Mouse (Mus musculus): Measurements from ENCODE around the gene Cntn3. TPM values are rescaled to one million over a fixed set of nuclear protein-coding genes. Genes with fewer than 3 reads are reported as not detected.

Gene Cntn3
- polyA plus RNA-seq, 1 experiment from 2014 or later, result 0.78 TPM

DNA sequence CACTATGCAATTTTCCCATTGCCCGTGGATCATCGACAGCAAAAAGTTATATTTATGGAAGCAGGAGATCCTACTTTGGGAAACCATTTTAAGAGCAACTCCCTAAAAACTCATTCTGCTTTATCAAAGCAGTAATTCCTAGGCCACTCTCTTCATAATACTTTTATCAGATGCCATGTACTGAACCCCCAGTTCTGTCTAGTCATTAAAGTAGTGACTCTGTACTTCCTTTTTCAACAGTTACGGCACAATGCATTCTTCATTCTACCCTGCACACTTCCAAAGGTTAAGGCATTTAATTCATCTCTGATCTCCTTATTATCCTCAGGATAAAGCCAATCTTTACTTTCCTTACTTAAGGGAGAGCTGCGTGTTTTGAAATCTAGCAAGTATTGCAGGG lies 184.3 kb downstream of the Cntn3 start:
- Histone ChIP-seq H3K4me3 (ENCODE audit: low read depth, low read length) (no peak overlapping the region), H3K27ac (ENCODE audit: low read depth, low read length) (no peak overlapping the region), H3K9me3 (ENCODE audit: control insufficient read depth, low read length) (no peaks in the 10 kb centered on the region), H3K36me3 (ENCODE audit: control insufficient read depth, insufficient read depth, low read length) (no peaks in the 10 kb centered on the region), H3K4me1 (replicated peaks; ENCODE audit: control insufficient read depth, insufficient read depth, low read length) (no peaks in the 10 kb centered on the region), H3K4me2 (no peak overlapping the region), H3K9ac (ENCODE audit: low read depth, low read length) (no peak overlapping the region), H3K27me3 (replicated peaks; ENCODE audit: control insufficient read depth, insufficient read depth, low read length) (no peaks in the 10 kb centered on the region)
- ATAC-seq (replicated peaks; ENCODE audit: low FRiP score) (no peak), DNase-seq (ENCODE audit: low spot score) (no peak)
- WGBS, result 89% methylated on average over 4 of the region's 4 CpGs

DNA sequence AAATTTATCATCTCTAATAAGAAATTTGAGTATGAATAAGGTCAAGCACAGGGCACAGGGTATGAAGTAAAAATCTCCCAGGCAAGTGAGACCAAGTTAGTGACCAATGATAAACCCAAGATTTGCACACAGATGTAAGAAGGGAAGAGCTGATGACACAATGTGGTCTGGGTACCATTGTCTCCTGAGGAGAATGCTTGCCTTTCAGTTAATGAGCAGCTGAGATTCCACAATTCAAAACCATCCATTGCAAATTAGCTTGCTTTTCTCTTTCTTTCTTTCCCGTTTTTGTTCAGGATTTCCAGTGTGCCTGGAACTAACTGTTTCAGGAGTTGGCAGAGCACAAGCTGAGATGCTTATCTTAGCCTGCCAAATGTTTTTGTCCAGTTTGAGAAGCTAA lies 200.8 kb downstream of the Cntn3 start:
- Histone ChIP-seq H3K27me3 (replicated peaks; ENCODE audit: control insufficient read depth, insufficient read depth, low read length) (no peaks in the 10 kb centered on the region), H3K27ac (ENCODE audit: low read depth, low read length) (no peak overlapping the region), H3K4me1 (replicated peaks; ENCODE audit: control insufficient read depth, insufficient read depth, low read length) (no peaks in the 10 kb centered on the region), H3K4me3 (ENCODE audit: low read depth, low read length) (no peak overlapping the region), H3K9me3 (ENCODE audit: control insufficient read depth, low read length) (no peaks in the 10 kb centered on the region), H3K4me2 (no peak overlapping the region), H3K36me3 (ENCODE audit: control insufficient read depth, insufficient read depth, low read length) (no peaks in the 10 kb centered on the region), H3K9ac (ENCODE audit: low read depth, low read length) (no peak overlapping the region)
- WGBS, result 28% methylated on average over 1 of the region's 1 CpGs
- ATAC-seq (replicated peaks; ENCODE audit: low FRiP score), result no peak
- no peak for DNase-seq (ENCODE audit: low spot score)

DNA sequence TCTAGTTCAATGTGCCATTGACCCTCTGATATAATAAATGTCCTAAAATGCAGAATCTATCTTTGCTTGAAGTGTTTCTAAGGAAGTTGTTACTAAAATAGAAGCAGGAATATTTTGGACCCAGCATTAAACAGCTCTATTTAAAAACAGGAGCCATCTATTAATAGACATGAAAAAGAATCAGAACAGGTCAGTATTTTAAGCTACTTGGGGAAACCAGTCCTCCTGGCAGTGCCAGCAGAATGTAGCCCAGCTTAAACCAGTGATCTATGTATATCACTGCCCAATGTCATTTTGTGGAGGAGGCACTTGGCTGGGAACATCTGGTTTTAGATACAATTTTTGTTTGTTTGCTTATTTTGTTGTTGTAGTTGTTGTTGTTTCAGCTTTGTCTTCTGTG lies 209.0 kb downstream of the Cntn3 start:
- ATAC-seq (replicated peaks; ENCODE audit: low FRiP score) (no peak), DNase-seq (ENCODE audit: low spot score) (no peak)
- H3K4me2 ChIP-seq, result no peak overlapping the region
- H3K36me3 ChIP-seq (ENCODE audit: control insufficient read depth, insufficient read depth, low read length), result no peaks in the 10 kb centered on the region
- no peaks in the 10 kb centered on the region for H3K27me3 ChIP-seq (replicated peaks; ENCODE audit: control insufficient read depth, insufficient read depth, low read length)
- no peaks in the 10 kb centered on the region for H3K9me3 ChIP-seq (ENCODE audit: control insufficient read depth, low read length)
- H3K9ac ChIP-seq (ENCODE audit: low read depth, low read length), result no peak overlapping the region
- H3K27ac ChIP-seq (ENCODE audit: low read depth, low read length), result no peak overlapping the region
- no peak overlapping the region for H3K4me3 ChIP-seq (ENCODE audit: low read depth, low read length)
- H3K4me1 ChIP-seq (replicated peaks; ENCODE audit: control insufficient read depth, insufficient read depth, low read length), result no peaks in the 10 kb centered on the region

DNA sequence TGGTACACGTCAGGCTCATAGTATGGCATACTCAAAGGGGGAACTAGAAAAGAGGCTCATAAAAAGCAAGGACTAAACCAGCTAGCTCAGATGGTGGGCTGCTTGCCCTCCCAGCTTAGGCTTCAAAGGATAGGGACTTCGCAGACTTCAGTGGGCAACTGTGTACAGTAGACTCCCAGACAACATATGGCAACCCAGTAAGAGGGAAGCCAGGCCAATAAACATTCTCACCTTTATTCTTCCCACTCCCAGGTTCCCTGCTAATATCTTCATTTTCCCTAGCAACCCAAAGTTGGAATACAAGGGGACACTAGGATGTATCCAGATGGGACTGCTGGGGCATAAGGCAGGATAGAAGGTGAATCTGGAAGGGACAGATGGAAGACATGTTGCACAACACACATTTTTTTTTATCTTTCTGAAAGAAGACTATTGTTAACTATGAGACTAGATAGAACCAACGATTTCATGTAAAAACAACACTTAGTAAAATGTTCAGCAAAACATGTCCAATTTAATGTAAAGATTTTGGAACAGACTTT lies 209.5 kb downstream of the Cntn3 start:
- Histone ChIP-seq H3K27ac (ENCODE audit: low read depth, low read length) (no peak overlapping the region), H3K9ac (ENCODE audit: low read depth, low read length) (no peak overlapping the region), H3K4me2 (no peak overlapping the region), H3K4me3 (ENCODE audit: low read depth, low read length) (no peak overlapping the region), H3K27me3 (replicated peaks; ENCODE audit: control insufficient read depth, insufficient read depth, low read length) (no peaks in the 10 kb centered on the region), H3K4me1 (replicated peaks; ENCODE audit: control insufficient read depth, insufficient read depth, low read length) (no peaks in the 10 kb centered on the region), H3K36me3 (ENCODE audit: control insufficient read depth, insufficient read depth, low read length) (no peaks in the 10 kb centered on the region), H3K9me3 (ENCODE audit: control insufficient read depth, low read length) (no peaks in the 10 kb centered on the region)
- ATAC-seq (replicated peaks; ENCODE audit: low FRiP score) (no peak), DNase-seq (ENCODE audit: low spot score) (no peak)
- WGBS, result 78% methylated on average over 3 of the region's 3 CpGs

DNA sequence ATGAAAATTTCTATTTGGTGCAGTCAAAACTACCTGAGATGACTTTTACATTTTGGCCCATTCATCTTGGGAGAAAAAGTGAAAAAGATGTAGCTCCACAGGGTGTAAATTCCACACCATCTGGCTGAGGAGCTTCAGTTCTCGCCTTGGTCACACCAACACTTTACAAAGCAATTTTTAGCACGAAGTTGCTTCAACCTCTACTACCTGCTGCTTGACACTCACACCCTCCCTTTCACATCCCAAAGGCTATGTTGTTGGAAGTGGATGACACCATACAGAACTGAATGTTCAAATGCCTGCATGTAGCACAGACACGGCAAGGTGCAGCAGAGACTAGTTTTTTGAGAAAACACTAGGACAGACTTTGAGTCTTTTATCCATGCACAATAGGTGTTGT lies 240.8 kb downstream of the Cntn3 start:
- H3K27ac ChIP-seq (ENCODE audit: low read depth, low read length), result no peak overlapping the region
- no peak overlapping the region for H3K4me2 ChIP-seq
- no peaks in the 10 kb centered on the region for H3K9me3 ChIP-seq (ENCODE audit: control insufficient read depth, low read length)
- H3K4me3 ChIP-seq (ENCODE audit: low read depth, low read length), result no peak overlapping the region
- no peaks in the 10 kb centered on the region for H3K27me3 ChIP-seq (replicated peaks; ENCODE audit: control insufficient read depth, insufficient read depth, low read length)
- DNase-seq (ENCODE audit: low spot score) (no peak), ATAC-seq (replicated peaks; ENCODE audit: low FRiP score) (no peak)
- H3K4me1 ChIP-seq (replicated peaks; ENCODE audit: control insufficient read depth, insufficient read depth, low read length), result no peaks in the 10 kb centered on the region
- WGBS, result 65% methylated on average over 3 of the region's 3 CpGs
- H3K36me3 ChIP-seq (ENCODE audit: control insufficient read depth, insufficient read depth, low read length), result no peaks in the 10 kb centered on the region
- H3K9ac ChIP-seq (ENCODE audit: low read depth, low read length), result no peak overlapping the region

DNA sequence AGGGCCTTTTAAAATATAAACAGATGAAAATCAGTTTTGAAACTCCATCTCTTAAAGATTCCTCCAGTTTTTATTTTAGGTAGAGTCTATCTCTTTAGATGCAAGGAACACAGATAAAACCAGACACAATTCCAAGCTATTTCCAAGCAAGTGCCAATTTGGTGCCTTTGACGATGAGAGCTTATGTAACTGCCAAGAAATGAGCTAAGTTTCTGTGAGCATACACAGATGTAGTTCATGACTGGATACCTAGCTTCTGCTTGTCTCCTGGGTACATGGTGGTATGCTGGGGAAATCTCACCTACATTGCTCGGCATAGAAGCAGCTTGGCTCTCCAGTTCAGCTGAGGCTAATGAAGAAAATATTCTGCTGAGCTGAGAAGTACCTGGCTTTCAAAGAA lies 246.2 kb downstream of the Cntn3 start:
- Histone ChIP-seq H3K27ac (ENCODE audit: low read depth, low read length) (no peak overlapping the region), H3K9ac (ENCODE audit: low read depth, low read length) (no peak overlapping the region), H3K4me1 (replicated peaks; ENCODE audit: control insufficient read depth, insufficient read depth, low read length) (no peaks in the 10 kb centered on the region), H3K27me3 (replicated peaks; ENCODE audit: control insufficient read depth, insufficient read depth, low read length) (no peaks in the 10 kb centered on the region), H3K9me3 (ENCODE audit: control insufficient read depth, low read length) (no peaks in the 10 kb centered on the region), H3K4me3 (ENCODE audit: low read depth, low read length) (no peak overlapping the region), H3K36me3 (ENCODE audit: control insufficient read depth, insufficient read depth, low read length) (no peaks in the 10 kb centered on the region), H3K4me2 (no peak overlapping the region)
- DNase-seq (ENCODE audit: low spot score), result no peak
- ATAC-seq (replicated peaks; ENCODE audit: low FRiP score), result no peak
- WGBS, result 71% methylated on average over 2 of the region's 2 CpGs

DNA sequence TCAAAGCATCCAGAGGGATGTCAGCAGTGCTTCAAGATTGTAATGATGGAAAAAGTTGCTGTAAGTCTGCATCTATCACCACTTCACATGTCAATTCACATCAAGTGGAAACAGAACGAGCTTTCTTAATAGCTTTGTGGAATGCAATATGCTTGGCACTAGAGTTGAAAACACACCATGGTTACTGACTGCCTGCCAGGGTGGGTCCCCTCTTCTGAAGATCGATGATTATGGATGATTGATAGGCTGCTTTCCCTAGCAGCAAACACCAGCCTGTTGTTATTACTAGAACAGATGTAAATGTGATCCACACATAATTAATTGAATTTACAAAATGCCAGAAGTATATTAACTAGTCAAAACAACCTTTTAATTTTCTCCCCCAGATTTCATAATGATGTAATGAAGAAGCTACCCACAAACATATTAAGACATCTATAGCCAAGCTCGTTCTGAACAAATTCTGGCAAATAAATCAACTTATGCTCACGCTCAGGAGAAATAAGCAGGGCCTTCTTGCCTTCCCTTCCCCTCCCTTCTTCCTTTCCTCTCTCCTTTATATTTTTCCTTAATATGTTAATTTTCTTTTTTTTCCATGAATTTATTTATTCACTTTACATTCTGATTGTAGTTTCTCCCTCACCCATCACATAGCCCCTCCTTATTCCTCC lies 250.2 kb downstream of the Cntn3 start:
- 66% methylated on average over 4 of the region's 4 CpGs for WGBS
- Histone ChIP-seq H3K4me1 (replicated peaks; ENCODE audit: control insufficient read depth, insufficient read depth, low read length) (no peaks in the 10 kb centered on the region), H3K9ac (ENCODE audit: low read depth, low read length) (no peak overlapping the region), H3K4me3 (ENCODE audit: low read depth, low read length) (no peak overlapping the region), H3K27ac (ENCODE audit: low read depth, low read length) (no peak overlapping the region), H3K4me2 (no peak overlapping the region), H3K36me3 (ENCODE audit: control insufficient read depth, insufficient read depth, low read length) (no peaks in the 10 kb centered on the region), H3K9me3 (ENCODE audit: control insufficient read depth, low read length) (no peaks in the 10 kb centered on the region), H3K27me3 (replicated peaks; ENCODE audit: control insufficient read depth, insufficient read depth, low read length) (no peaks in the 10 kb centered on the region)
- ATAC-seq (replicated peaks; ENCODE audit: low FRiP score) (no peak), DNase-seq (ENCODE audit: low spot score) (no peak)

DNA sequence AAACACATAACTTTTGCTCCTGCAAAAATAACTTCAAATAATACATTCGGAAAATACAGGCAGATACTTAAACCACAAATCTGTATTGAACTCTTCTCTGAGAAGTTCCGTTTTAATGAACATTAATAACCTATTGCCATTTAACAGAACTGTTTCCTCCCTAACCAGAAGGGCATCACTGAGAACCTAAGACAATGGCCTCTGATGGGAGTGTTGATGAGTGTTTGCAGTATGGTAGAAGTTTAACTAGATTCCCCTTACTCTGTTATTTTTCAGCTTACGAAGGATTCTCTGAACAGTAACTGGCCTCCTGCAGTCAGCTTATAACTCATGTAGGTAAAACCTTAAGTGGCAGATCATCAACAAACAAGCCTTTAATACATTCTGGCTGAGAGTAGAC lies 253.1 kb downstream of the Cntn3 start:
- Histone ChIP-seq H3K27me3 (replicated peaks; ENCODE audit: control insufficient read depth, insufficient read depth, low read length) (no peaks in the 10 kb centered on the region), H3K4me1 (replicated peaks; ENCODE audit: control insufficient read depth, insufficient read depth, low read length) (no peaks in the 10 kb centered on the region), H3K4me2 (no peak overlapping the region), H3K4me3 (ENCODE audit: low read depth, low read length) (no peak overlapping the region), H3K36me3 (ENCODE audit: control insufficient read depth, insufficient read depth, low read length) (no peaks in the 10 kb centered on the region), H3K9ac (ENCODE audit: low read depth, low read length) (no peak overlapping the region), H3K27ac (ENCODE audit: low read depth, low read length) (no peak overlapping the region), H3K9me3 (ENCODE audit: control insufficient read depth, low read length) (no peaks in the 10 kb centered on the region)
- DNase-seq (ENCODE audit: low spot score) (no peak), ATAC-seq (replicated peaks; ENCODE audit: low FRiP score) (no peak)
- 80% methylated on average over 3 of the region's 3 CpGs for WGBS

DNA sequence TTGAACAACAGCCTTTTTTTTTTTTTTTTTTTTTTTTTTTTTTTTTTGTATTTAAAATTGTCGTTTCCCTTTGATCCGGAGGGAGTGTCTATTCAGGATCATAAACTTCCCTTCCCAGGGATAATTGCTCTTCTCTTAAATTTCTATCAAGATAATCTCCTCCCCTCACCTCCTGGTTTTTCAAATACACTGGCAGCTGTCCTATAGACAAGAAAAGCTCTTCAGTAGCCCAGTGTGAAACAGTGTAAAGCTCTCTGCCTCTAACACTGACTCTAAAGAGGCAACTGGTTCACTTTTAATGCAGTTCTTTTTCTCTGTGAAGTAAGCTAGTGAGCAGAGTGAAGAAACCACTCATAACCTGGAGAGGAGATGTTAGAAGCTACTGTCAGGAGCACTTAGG lies 290.0 kb downstream of the Cntn3 start:
- no peaks in the 10 kb centered on the region for H3K9me3 ChIP-seq (ENCODE audit: control insufficient read depth, low read length)
- WGBS, result 66% methylated on average over 2 of the region's 2 CpGs
- ATAC-seq (replicated peaks; ENCODE audit: low FRiP score) (no peak), DNase-seq (ENCODE audit: low spot score) (no peak)
- no peaks in the 10 kb centered on the region for H3K36me3 ChIP-seq (ENCODE audit: control insufficient read depth, insufficient read depth, low read length)
- H3K4me3 ChIP-seq (ENCODE audit: low read depth, low read length), result no peak overlapping the region
- no peak overlapping the region for H3K27ac ChIP-seq (ENCODE audit: low read depth, low read length)
- no peak overlapping the region for H3K4me2 ChIP-seq
- H3K27me3 ChIP-seq (replicated peaks; ENCODE audit: control insufficient read depth, insufficient read depth, low read length), result no peaks in the 10 kb centered on the region
- H3K4me1 ChIP-seq (replicated peaks; ENCODE audit: control insufficient read depth, insufficient read depth, low read length), result no peaks in the 10 kb centered on the region
- no peak overlapping the region for H3K9ac ChIP-seq (ENCODE audit: low read depth, low read length)
